Mouse (Mus musculus) liver, embryonic 16.5 days (tissue): Measurements from ENCODE around the gene Hoxb4. TPM values are rescaled to one million over a fixed set of nuclear protein-coding genes. Genes with fewer than 3 reads are reported as not detected.
A peak's percentile ranks its signal among the peaks of the same experiment; 100 is the strongest.

Experiments
- ATAC-seq: fragments of 200-750 bp; cut with Nextera tagmentation; 2 replicates; pipeline ENCODE4 v1.8.0; 2017; ENCODE audit warnings: low read depth, mild to moderate bottlenecking, moderate number of reproducible peaks, moderate library complexity
- H3K27ac ChIP-seq: fragments of 300-500 bp; sonication (generic); 2 replicates; pipeline ENCODE4 v1.5.1; 2014; ENCODE audit warnings: mild to moderate bottlenecking, low read length
- H3K27me3 ChIP-seq: fragments of 300-500 bp; sonication (generic); 2 replicates; pipeline ENCODE4 v1.6.1; 2014; ENCODE audit warnings: low read depth, low read length, mixed read lengths; ENCODE audit not compliant: control insufficient read depth, insufficient read depth
- H3K36me3 ChIP-seq: fragments of 300-500 bp; sonication (generic); 2 replicates; pipeline ENCODE4 v1.6.1; 2014; ENCODE audit warnings: mild to moderate bottlenecking; ENCODE audit not compliant: control insufficient read depth, insufficient read depth
- H3K4me1 ChIP-seq: fragments of 300-500 bp; sonication (generic); 2 replicates; pipeline ENCODE4 v1.6.1; 2014; ENCODE audit warnings: low read depth, low read length, mixed read lengths; ENCODE audit not compliant: control insufficient read depth
- H3K4me2 ChIP-seq: fragments of 300-500 bp; sonication (generic); 2 replicates; pipeline ENCODE4 v1.6.1; 2014; ENCODE audit warnings: low read depth, low read length, mixed read lengths
- H3K4me3 ChIP-seq: fragments of 300-500 bp; sonication (generic); 2 replicates; pipeline ENCODE4 v1.5.1; 2014; ENCODE audit warnings: low read depth, mild to moderate bottlenecking, low read length
- H3K9ac ChIP-seq: fragments of 300-500 bp; sonication (generic); 2 replicates; pipeline ENCODE4 v1.6.1; 2014; ENCODE audit warnings: low read depth, low read length
- H3K9me3 ChIP-seq: fragments of 300-500 bp; sonication (generic); replicated peaks from 2 replicates; pipeline ENCODE4 v1.6.1; 2016; ENCODE audit warnings: low read length; ENCODE audit not compliant: control insufficient read depth
- WGBS: fragments of 180-500 bp; shearing (Covaris S2); extraction: QIAGEN DNeasy Blood & Tissue Kit; methylation state at CpG from one replicate; pipeline ENCODE4 v1.1.7; 2014; ENCODE audit not compliant: insufficient replicate concordance; 5-methylcytosine and 5-hydroxymethylcytosine counted together
- polyA plus RNA-seq: library from polyadenylated mRNA; unstranded; fragments of >200 nt; fragmentation: Nextera tagmentation; extraction: Ambion mirVana; gene quantifications from 2 replicates; pipeline ENCODE4 v1.2.1, GENCODE M21; 2015

Gene Hoxb4
- polyA plus RNA-seq, 1 experiment from 2014 or later: 0.08 TPM

DNA sequence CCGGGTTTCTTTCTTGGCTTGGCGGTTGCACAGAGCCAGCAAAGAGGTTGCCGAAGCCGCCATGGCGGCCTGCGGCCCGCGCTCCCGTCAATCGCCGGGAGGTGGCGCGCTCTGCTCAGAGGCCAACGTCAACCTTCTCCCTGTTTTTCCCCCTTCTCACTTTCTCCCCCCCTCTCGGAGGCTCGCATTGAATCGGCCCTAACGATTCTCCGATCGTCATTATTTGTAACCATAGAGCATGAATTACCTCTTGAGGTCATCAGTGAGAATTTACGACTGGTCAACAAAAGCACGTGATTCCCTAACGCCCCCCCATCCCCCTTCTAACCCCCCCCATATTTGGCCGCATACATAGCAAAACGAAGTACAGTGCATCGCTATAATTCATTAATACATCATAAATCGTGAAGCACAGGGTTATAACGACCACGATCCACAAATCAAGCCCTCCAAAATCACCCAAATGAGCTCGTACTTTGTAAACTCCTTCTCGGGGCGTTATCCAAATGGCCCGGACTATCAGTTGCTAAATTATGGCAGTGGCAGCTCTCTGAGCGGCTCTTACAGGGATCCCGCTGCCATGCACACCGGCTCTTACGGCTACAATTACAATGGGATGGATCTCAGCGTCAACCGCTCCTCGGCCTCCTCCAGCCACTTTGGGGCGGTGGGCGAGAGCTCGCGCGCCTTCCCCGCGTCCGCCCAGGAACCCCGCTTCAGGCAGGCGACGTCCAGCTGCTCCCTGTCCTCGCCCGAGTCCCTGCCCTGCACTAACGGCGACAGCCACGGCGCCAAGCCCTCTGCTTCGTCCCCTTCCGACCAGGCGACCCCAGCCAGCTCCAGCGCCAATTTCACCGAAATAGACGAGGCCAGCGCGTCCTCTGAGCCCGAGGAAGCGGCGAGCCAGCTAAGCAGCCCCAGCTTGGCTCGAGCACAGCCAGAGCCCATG is 14.6 kb upstream of the Hoxb4 start, which contains the start of gene Hoxb5:
Hoxb5 (plus strand) TSS at position 186 of the 949 bp plus-strand sequence.
- H3K9ac ChIP-seq: no peak within 1 kb of the TSS
- no peak for ATAC-seq
- peak within 1 kb of the TSS; percentile 37 for H3K4me3 ChIP-seq
- WGBS: 1% methylated on average over 69 of the region's 69 CpGs
- H3K4me2 ChIP-seq: peak within 1 kb of the TSS; percentile 24; the same call in 1 of the 2 replicates
- H3K27me3 ChIP-seq: peaks cover 99% of the 10 kb centered on the region
- no peak within 1 kb of the TSS for H3K27ac ChIP-seq
- H3K9me3 ChIP-seq: no peaks in the 10 kb centered on the region
- no peaks in the 10 kb centered on the region for H3K36me3 ChIP-seq
- no peaks in the 10 kb centered on the region for H3K4me1 ChIP-seq

DNA sequence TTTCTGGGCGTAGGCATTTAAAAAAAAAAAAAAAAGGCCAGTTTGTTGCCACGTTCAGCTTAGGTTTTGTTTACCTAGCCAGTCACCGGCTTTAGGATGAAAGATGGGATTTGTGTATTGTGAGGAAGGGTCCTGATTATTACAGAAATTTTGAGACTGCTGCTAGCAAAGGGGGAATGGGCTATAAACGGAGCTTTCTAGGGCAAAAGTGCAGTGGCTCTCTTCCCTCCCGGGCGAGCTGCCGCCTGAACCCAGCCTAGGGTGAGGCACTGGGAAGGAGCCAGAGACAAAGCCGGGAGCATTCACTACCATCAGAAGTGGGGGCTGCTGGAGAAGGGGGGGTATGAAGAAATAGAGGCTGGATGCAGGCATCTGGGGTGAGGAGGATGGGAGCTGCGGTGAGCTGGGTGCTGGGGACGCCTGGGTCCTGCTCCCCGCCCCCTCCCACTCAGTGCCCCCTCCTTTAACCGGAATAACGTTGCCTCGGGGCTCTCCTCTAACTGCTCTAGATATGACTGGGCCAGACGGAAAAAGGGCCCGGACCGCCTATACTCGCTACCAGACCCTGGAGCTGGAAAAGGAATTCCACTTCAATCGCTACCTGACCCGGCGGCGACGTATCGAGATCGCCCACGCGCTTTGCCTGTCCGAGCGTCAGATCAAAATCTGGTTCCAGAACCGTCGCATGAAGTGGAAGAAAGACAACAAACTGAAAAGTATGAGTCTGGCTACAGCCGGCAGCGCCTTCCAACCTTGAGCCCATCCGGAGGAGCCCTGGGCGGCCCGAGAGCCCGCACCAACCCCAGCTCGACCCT is 13.5 kb upstream of the Hoxb4 start:
- no peak for ATAC-seq
- H3K4me3 ChIP-seq: no peak overlapping the region
- WGBS: 5% methylated on average over 38 of the region's 38 CpGs
- no peak overlapping the region for H3K4me2 ChIP-seq
- H3K27ac ChIP-seq: no peak overlapping the region
- H3K36me3 ChIP-seq: no peaks in the 10 kb centered on the region
- peaks cover 99% of the 10 kb centered on the region for H3K27me3 ChIP-seq
- no peaks in the 10 kb centered on the region for H3K4me1 ChIP-seq
- H3K9ac ChIP-seq: no peak overlapping the region
- no peaks in the 10 kb centered on the region for H3K9me3 ChIP-seq

DNA sequence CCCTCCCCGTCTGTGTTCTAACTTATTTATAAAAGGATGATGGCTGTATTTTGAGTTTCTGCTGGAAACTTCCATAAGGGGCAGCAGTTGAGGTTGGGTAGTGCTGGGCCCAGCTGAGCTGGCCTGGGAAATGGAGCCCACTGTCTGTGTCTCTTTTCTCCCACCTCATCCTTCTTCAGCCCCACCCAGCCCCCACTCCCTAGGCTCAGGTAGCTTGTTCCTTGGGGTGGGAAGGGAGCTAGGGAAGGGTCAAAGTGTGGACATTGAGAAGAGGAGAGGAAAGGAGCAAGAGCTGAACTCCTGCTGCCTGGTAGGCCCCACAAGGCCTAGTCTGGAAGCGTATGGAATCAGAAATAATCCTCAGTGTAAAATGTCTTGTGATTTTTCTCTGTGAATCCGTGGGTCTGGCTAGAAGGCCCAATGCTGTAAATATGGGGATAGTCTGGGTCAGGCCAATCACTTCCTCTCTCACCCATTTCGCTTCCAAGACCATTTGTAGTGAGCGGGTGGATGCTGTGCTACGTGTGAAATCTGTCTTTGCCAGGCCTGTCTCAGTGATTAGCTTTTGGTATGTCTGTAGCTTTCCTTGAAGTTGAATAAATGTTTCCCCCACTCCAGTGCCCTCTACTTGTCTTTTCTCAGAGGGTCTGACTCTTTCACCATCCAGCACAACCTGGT is 12.4 kb upstream of the Hoxb4 start:
- H3K36me3 ChIP-seq: no peaks in the 10 kb centered on the region
- H3K4me2 ChIP-seq: no peak overlapping the region
- no peaks in the 10 kb centered on the region for H3K4me1 ChIP-seq
- H3K27me3 ChIP-seq: peaks cover 99% of the 10 kb centered on the region
- no peak overlapping the region for H3K27ac ChIP-seq
- H3K9me3 ChIP-seq: no peaks in the 10 kb centered on the region
- WGBS: 49% methylated on average over 6 of the region's 6 CpGs
- H3K9ac ChIP-seq: no peak overlapping the region
- no peak for ATAC-seq
- no peak overlapping the region for H3K4me3 ChIP-seq

DNA sequence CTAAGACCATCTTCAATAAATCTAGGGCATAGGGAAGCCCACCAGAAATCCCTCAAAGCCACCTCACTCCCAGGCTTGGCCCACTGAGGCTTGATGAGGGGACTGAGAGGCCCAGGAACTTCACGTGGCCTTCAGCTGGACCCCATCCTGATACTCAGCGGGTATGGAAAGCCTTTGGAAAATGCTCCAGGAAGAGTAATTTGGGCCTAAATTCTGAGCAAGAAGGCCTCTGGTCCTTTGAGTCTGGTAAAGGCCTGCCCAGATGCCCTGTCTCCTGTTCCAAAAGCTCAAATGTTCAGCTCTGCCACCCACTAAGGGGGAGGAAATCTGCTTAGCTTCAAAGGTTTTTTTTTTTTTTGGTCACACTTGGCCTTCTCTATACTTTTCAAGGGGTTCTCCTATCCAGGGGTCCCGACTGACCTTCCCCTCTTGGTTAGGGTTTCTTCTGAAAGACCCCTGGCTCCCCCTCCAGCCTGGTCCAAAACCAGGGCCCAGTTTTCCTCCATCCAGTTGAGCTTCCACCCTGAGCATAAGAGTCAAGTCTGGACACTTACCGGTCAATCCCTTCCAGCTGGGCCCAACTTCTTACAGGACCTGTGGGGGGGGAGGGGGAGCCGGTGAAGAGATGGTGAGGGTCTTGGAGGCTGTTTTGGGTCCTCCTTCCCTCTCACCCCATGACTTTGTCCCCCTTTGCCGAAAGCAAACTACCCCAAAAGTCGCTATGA is 11.7 kb upstream of the Hoxb4 start:
- ATAC-seq: no peak
- Histone ChIP-seq H3K27ac (no peak overlapping the region), H3K36me3 (no peaks in the 10 kb centered on the region), H3K4me3 (no peak overlapping the region), H3K4me2 (no peak overlapping the region), H3K27me3 (peaks cover 99% of the 10 kb centered on the region), H3K9ac (no peak overlapping the region), H3K9me3 (no peaks in the 10 kb centered on the region), H3K4me1 (no peaks in the 10 kb centered on the region)
- 27% methylated on average over 7 of the region's 7 CpGs for WGBS

DNA sequence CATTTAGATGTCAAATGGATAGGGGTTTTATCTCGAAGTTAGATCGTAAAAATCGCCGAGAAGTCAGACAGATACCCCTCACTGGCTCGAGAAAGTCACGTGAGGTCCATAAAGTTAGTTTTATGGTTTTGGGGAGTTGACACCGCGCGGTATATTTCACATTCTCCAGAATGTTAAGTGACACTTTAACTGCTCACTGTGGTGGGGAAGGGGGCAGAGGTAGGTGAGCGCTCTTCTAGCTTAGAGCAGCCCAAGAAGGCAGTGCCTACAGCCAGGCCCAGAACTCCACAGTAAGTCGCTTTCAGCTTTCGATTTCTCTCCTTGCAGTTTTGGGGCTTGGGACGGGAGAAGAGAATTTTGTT is 11.2 kb upstream of the Hoxb4 start:
- H3K4me3 ChIP-seq: no peak overlapping the region
- H3K27ac ChIP-seq: no peak overlapping the region
- H3K9ac ChIP-seq: no peak overlapping the region
- no peaks in the 10 kb centered on the region for H3K36me3 ChIP-seq
- no peak for ATAC-seq
- H3K4me1 ChIP-seq: no peaks in the 10 kb centered on the region
- H3K27me3 ChIP-seq: peaks cover 98% of the 10 kb centered on the region
- WGBS: 16% methylated on average over 13 of the region's 13 CpGs
- H3K4me2 ChIP-seq: no peak overlapping the region
- H3K9me3 ChIP-seq: no peaks in the 10 kb centered on the region

DNA sequence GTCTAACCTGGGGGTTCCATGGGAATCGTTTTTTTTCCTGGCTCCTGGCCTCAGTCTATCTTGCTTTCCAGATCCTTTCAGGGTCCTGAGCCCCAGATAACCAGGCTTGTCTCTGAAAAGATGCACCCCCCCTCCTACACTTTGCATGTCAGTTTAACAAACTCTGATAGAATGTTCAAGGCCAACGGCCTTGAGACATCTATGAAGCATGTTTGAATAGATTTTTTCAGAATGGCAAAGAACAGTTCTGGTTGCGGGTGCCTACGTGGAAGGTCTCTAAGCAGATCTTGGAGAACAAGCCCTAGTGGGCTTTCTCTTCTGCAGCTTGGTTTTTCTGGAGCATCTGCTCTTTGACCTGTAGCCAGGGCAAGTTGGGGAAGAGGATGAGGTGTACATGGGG is 9.3 kb upstream of the Hoxb4 start:
- Histone ChIP-seq H3K36me3 (no peaks in the 10 kb centered on the region), H3K27ac (no peak overlapping the region), H3K4me1 (no peaks in the 10 kb centered on the region), H3K9me3 (no peaks in the 10 kb centered on the region), H3K27me3 (peaks cover 98% of the 10 kb centered on the region), H3K4me2 (no peak overlapping the region), H3K9ac (no peak overlapping the region), H3K4me3 (no peak overlapping the region)
- ATAC-seq: no peak
- 27% methylated on average over 4 of the region's 4 CpGs for WGBS

DNA sequence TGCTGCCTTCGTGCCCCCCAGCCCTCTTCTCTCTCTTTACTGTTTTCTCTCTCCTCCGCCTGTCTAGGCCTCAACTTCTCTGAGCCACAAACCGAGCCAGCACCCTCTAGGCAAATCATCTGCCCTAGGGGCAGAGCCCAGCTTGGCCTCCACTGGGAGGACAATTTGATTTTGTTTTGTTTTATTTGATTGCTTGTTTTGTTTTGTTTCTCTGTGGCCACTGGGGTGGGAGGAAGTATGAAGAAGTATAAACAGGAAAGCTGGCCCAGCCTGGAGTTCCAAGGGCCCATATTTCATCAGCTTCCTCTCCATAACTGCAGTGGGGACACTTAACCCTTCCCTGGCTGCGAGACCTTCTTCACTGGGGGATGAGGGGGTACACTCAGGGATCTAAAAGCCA is 8.8 kb upstream of the Hoxb4 start:
- Histone ChIP-seq H3K4me2 (no peak overlapping the region), H3K9ac (no peak overlapping the region), H3K4me3 (no peak overlapping the region), H3K4me1 (no peaks in the 10 kb centered on the region), H3K36me3 (no peaks in the 10 kb centered on the region), H3K27me3 (peaks cover 98% of the 10 kb centered on the region), H3K9me3 (no peaks in the 10 kb centered on the region), H3K27ac (no peak overlapping the region)
- ATAC-seq: no peak
- 19% methylated on average over 4 of the region's 4 CpGs for WGBS

DNA sequence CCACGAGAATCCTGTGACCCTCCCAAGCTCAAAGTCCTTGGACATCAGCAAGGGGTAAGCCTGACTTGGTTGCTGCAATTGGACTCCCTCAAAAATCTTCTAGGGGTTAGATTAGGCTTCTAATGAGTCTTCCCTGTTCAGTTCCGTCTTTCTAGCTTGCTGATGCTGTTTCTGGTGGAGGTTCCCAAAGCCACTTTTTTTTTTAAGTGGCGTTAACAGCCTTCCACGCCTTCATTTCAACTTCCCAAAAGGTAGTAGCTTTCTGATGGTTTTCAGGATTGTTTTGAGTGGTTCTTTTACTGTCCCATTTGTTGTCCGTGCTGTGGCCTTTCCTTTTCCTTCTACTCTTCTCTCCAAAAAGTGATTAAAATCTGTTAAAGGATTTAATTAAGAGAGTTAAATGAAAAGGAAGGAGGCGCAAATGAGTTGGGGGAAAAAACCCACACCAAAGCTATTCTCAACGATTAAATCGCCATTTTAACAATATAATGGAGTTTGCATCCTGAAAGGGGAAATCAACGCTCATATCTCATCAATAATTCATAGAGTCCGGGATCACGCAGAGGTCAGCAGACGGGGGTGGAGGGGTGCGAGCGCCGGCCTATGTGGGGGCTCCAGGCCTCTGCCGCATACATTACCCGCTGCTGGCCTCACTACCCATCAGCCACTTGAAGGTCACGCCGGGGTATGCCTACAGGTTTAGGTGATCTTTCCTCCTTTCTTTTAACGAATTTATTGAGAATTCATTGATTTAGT is 7.7 kb upstream of the Hoxb4 start:
- no peak overlapping the region for H3K9ac ChIP-seq
- H3K27me3 ChIP-seq: peaks cover 98% of the 10 kb centered on the region
- WGBS: 19% methylated on average over 20 of the region's 20 CpGs
- H3K27ac ChIP-seq: no peak overlapping the region
- no peaks in the 10 kb centered on the region for H3K9me3 ChIP-seq
- no peaks in the 10 kb centered on the region for H3K4me1 ChIP-seq
- H3K36me3 ChIP-seq: no peaks in the 10 kb centered on the region
- H3K4me2 ChIP-seq: no peak overlapping the region
- no peak overlapping the region for H3K4me3 ChIP-seq
- no peak for ATAC-seq
